Mouse (Mus musculus) kidney, postnatal 36 days (tissue): Measurements from ENCODE around the gene Prdm8.

Experiments
- DNase-seq, 2 experiments: peaks; one replicate each; pipeline ENCODE4 v3.0.0; 2021 to 2022; ENCODE audit warnings: mixed read lengths in 2 of 2

Prdm8 gene

DNA sequence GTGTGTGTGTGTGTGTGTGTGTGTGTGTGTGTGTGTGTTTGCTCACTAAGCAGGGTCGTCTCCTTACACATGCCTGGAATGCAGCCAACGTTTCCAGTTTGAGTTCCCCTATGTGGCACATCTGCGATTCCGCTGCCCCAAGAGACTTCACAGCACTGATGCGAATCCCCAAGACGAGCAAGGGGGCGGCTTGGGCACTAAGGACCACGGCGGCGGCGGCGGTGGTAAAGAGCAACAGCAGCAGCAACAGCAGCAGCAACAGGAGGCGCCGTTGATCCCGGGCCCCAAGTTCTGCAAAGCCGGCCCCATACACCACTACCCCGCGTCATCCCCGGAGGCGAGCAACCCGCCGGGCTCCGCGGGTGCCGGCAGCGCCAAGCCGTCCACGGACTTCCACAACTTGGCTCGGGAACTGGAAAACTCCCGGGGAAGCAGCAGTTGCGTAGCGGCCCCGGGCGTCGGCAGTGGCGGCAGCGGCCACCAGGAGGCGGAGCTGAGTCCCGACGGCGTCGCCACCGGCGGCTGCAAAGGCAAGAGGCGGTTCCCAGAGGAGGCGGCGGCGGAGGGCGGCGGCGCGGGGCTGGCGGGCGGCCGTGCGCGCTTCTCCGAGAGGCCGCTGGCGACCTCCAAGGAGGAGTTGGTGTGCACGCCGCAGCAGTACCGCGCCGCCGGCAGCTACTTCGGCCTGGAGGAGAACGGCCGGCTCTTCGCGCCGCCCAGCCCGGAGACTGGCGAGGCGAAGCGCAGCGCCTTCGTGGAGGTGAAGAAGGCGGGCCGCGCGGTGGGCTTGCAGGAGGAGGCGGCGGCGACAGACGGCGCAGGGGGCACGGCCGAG, 18.2 kb downstream of the Prdm8 start:
- DNase-seq = peak; percentile 76 to 92

GRCm38 (mm10) chr5:98185806-98186751, 19.1 kb downstream of the Prdm8 start:
- DNase-seq = peak in 1 of 2 experiments; percentile 38

DNA sequence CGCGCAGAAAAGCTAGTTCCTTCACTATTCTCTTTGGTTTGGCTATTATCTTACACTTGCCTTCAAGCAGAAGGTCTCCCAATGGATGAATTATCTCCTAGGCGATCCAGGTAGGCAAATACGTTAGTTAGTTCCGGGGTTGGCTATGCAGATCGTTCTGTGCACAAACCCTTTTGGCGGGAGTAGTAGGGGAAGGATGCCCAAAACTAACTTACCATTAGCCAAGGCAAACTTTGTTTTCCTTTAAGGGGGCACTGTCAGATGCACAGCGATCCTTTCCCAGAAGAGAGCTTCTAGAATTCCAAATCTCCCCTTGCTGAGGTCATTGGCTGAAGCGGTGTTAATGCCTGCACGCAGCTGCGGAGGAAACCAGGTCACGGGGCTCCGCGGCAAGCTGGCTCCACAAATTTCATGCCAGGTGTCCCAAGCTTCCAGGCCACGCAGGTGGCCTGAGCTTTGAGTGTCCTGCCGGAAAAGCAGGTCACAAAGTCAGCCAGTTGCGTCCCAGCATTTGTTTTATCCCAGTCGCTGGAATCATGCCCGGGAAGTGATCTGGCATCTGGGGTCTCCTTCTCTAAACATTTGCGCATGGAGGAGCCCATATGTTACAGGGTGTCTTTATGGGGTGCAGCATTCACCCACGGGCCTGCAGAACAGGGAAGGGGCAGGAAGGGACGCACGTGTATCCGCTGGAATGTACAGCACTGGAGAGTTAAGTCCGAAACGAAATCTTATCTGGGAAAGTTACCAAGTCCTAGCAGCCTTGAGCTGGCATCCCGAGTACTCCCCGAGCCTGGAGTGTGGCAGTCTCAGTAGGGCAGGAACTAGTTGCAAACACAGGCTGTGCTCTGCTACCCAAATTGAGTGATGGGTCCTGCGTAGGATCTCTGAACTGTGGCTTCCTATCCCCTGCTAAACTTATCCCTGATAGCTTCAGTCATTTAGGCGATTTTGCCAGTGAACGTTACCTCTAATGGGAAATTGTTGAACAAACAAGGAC, 22.5 kb downstream of the Prdm8 start:
- DNase-seq = no peak

GRCm38 (mm10) chr5:98192295-98192983, 25.4 kb downstream of the Prdm8 start:
- no peak for DNase-seq

DNA sequence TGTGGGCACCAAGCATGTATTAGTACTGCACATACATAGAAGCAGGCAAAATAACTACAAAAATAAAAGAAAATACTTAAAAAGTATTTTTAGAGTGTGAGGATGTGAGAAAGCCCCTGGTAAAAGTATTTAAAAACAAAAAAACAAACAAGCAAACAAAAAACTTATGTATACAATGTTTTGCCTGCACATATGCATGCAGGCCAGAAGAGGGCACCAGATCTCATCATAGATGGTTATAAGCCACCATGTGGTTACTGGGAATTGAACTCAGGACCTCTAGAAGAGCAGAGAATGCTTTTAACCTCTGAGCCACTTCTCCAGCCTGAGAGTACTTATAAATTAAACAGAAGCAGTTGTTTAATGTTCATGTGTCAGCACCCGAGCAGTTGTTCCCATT, 28.0 kb downstream of the Prdm8 start:
- DNase-seq = no peak

DNA sequence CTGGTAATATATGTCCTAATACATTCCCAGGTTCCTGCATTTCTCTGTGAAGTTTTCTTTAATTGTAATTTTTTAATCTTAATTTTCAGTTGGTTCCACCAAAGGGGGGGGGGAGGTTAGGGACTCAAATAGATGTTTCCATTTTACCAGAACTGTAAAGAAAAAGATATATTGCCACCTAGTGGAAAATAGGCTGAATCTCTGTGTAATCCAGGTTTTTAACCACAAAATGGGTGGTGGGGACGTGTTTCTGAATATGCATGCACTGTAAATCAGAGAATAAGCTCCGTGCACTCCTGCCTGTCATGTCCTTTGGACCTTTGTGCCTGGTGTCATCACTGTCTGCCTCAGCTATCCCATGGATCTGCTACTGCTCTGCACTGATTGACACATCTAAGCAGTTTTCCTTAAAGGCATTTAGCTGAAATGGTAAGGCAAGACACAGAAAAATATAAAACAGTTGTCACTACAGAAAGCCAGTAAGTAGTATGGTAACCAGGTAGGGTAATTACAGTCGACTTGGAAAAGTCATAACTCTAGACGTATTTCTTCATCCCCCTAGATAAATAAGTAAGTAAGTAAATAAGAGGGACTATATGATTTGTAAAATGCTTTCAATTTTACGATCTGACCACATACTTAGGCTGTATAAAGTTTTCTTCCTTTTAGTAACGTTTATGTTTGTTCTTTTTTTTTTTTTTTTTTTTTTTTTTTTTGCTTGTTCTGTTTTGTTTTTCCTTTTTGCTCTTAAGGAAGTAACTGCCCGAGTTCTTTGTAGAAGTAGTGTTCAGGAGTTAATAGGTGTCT, 31.6 kb downstream of the Prdm8 start:
- DNase-seq = no peak

DNA sequence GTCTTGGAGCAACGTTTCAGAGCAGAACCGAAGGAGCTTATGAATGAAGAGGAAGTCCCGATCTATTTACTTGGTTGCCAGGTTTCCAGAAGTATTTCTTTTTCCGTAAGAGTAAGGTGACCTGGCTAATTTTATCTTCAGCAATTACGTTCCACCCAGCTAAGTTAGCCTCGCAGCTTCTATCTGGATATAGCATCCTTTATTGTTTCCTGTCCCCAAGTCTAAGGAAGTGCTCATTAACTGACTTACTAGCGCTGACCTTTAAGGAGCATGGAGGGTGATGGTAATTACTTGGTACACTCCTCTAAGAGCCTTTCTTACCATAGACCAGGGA, 32.2 kb downstream of the Prdm8 start:
- DNase-seq = no peak

DNA sequence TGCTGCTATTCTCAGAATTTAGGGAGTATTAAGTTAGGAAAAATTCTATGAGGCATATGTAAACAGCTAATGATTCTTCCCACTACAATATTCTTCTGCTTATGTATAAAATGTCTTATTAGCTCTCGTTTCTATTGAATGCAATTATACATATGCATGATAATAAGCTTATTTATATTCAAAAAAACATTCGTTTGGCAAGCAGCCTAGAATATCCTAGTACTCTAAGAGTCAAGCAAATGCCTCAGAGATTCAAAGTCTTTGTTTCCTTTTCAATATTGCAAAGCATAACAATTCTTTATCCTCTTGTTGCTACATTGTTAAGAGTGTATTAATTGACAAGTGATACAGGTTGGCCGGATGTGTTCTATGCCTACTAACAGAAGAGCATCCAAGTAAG, 34.6 kb downstream of the Prdm8 start:
- DNase-seq = no peak

DNA sequence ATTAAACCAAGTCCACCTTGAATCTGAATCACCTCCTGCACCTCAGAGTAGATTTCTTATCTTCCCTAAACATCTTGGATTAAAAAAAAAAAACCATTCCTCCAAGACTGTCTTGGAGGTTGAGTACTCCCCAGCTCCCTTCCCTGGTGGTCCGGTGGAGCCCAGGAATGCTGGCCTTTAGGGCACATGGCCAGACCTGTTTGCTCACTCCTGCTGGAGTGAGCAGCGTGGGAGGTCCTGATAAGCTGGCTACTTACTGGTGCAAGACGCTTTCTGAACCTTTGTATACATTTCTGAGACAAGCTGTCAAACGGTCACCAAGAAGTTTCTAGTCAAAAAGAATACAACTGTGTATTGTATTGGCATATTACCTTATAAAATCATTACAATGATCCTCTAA, 36.0 kb downstream of the Prdm8 start:
- no peak for DNase-seq

DNA sequence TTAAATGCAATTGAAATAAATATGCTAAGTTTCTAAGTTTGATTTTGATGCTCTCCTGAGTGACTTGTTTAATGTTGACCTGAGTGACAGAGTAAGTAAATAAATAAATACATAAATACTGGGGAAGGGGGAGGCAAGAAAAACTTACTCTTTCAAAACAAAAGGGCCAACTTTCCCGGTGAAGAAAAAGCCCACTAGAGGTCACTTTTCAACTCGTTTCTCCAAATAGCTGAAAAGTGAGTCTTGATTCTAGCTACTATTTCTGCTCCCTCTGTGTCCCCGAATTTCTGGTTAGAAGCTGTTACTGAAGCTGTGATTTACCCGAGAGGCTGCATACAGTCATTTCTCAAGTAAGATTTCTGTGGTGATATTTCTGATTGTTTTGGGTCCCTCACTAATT, 45.5 kb downstream of the Prdm8 start:
- no peak for DNase-seq

- DNase-seq = no peak
Observed at GRCm38 (mm10) chr5:98221956-98222355, 55.0 kb downstream of the Prdm8 start.

GRCm38 (mm10) chr5:98226710-98227109, 59.7 kb downstream of the Prdm8 start:
- no peak for DNase-seq

- no peak for DNase-seq
Observed at GRCm38 (mm10) chr5:98229456-98229855, 62.5 kb downstream of the Prdm8 start.

DNA sequence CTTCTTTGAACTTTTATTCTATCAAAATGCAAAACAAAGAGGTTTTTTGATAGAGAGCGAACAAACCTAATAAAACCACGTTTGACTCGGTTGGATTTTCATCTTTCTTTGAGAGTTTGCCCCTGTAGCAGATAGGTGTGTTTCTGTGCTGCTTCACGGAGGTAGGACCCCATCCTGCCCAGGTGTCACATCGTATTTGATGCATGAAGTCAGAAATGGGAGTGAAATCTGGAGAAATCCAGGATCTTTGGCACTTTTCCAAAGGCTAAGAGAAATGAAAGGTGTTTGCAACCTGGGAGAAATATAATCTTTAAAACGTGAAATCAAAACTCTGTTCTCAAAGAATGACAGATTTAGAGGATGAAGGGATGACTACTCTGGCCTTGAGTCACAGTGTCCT, 71.5 kb downstream of the Prdm8 start:
- no peak for DNase-seq
